Mouse (Mus musculus) thymus, postnatal 14 days (tissue): ENCODE data around the gene Gucy2g.
"Not testable (repeated sequence)": the region's sequence is repeated elsewhere in the genome, so short reads cannot be mapped to it uniquely, and the experiment has no call there.

Experiments used
- DNase-seq: peaks from one replicate; pipeline ENCODE4 v3.0.0; 2021

The Gucy2g gene

DNA sequence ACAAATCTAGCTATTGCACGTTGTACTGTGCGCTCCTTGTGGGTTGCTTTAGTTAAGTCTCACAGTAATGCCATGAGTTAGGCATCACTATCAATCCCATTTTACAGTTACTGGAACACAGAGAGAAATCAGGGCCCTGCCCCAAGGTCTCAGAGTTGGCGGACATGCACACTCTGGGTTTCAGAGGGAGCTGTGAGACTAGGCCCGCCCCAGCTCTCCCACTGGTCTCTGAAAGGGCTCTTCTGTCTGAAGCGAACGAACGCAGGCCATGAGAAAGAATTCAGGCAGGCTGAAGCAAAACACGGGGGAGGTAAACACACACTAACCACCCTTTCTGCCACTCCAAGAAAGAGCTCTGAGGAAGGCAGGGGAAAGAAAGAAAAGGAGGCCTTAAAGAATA is 82.4 kb downstream of the Gucy2g start:
- no peak for DNase-seq

DNA sequence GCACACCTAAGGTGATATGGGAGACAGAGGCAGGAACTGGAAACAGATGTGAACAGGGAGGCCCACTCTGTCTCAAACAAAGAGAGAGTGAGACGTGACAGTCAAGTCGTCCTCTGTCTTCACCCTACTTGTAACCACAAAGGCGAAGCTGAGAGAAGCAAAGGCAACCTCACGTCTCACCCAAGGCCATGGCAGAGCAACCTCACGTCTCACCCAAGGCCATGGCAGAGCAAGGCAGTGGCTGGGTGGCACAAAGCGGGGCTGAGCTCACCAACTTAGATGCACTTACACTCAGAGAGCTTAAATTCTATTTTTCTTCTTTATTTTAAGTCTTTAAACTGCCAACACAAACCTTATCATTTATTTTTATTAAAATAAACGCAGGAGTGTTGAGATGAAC is 84.0 kb downstream of the Gucy2g start:
- no peak for DNase-seq

DNA sequence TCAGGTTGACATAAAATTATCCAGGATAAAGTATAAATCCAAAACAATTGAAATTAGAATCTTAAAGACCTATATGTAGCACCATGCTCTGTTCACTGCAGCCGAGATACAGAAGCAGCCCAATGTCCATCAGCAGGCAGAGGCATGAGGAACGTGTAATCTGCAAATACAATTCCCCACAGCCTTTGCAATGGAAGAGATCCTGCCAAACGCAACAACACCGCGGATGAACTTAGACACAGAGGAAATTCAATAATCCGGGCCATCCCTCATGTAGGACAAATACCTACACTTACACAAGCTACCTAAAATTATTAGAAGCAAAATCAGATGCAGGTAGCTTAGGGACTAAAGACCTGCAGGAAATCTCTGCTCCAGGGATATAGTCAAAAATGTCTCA is 88.1 kb downstream of the Gucy2g start:
- DNase-seq = no peak

DNA sequence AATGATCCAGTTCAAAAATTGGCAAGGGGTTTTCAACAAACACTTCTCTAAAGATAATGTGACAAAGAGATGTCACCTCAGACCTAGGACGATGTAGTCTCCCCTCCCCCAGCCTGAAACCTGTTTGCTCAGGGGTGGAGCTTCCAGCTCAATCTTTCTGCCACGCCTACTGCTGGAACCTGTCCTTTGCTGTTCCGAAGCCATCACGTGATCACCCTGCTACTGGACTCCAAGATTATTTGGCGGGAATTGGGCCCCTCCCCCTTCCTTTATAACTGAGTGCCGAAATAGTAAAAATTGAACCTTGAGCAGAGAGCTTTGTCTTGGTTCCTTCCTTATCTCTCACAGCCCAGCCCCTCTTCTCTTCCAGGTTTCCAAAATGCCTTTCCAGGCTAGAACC is 88.8 kb downstream of the Gucy2g start:
- DNase-seq = not testable (repeated sequence)

DNA sequence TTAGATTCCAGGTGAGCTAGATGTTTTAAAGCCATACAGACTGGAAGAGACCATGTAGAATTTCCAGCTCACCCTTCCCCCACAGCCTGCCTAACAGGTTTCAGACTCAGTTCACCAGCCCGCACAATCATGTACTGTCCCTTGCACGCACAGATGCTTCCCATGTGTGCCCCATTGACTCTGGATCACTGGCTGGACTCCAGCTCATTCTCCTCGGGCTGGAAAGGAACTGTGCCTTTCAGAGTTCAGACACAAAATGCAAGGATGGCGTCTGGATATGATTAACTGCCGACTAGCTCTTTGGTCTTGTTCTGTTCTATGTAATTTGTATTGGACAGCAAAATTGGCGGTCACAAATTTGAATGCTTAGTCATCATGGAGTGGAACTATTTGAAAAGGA is 91.4 kb downstream of the Gucy2g start:
- no peak for DNase-seq

DNA sequence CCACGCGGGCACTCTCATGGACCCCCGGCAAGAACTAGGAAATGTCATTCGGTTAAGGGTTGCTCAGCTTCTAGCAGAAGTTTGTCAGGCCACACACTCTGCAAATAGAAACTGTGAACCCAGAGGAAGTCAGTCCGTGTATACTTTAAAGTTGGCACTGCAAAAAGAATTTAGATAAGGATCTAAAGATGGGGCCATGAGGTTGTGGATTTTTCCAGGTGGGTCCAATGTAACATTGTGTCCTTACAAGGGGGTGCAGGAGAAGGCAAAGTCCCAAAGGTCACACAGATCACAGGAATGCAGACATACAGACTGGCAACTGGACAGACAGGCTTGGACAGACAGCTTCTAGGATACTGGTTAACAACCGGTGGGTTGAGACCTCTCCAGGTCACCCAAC is 92.9 kb downstream of the Gucy2g start:
- DNase-seq = no peak
